Mouse (Mus musculus) liver, embryonic 13.5 days (tissue): ENCODE data around the gene E130308A19Rik. TPM values are rescaled to one million over a fixed set of nuclear protein-coding genes. Genes with fewer than 3 reads are reported as not detected.

ENCODE experiments used
- ATAC-seq: fragments of 200-750 bp; cut with Nextera tagmentation; 2 replicates; pipeline ENCODE4 v1.8.0; 2017; ENCODE audit warnings: low read depth, mild to moderate bottlenecking, moderate number of reproducible peaks, moderate library complexity
- DNase-seq: peaks from one replicate; pipeline ENCODE4 v3.0.0; 2022
- H3K27ac ChIP-seq: fragments of 300-500 bp; sonication (generic); 2 replicates; pipeline ENCODE4 v1.5.1; 2015; ENCODE audit warnings: moderate library complexity, mild to moderate bottlenecking, inconsistent platforms
- H3K27me3 ChIP-seq: fragments of 300-500 bp; sonication (generic); 2 replicates; pipeline ENCODE4 v1.6.1; 2015; ENCODE audit warnings: mild to moderate bottlenecking, inconsistent platforms
- H3K36me3 ChIP-seq: fragments of 300-500 bp; sonication (generic); 2 replicates; pipeline ENCODE4 v1.6.1; 2015; ENCODE audit warnings: mild to moderate bottlenecking, inconsistent platforms
- H3K4me1 ChIP-seq: fragments of 300-500 bp; sonication (generic); replicated peaks from 2 replicates; pipeline ENCODE4 v1.6.1; 2015; ENCODE audit warnings: inconsistent platforms
- H3K4me2 ChIP-seq: fragments of 300-500 bp; sonication (generic); 2 replicates; pipeline ENCODE4 v1.6.1; 2015; ENCODE audit warnings: inconsistent platforms, mild to moderate bottlenecking, moderate library complexity
- H3K4me3 ChIP-seq: fragments of 300-500 bp; sonication (generic); replicated peaks from 2 replicates; pipeline ENCODE4 v1.5.1; 2015; ENCODE audit warnings: mild to moderate bottlenecking, inconsistent platforms
- H3K9ac ChIP-seq: fragments of 300-500 bp; sonication (generic); 2 replicates; pipeline ENCODE4 v1.6.1; 2015; ENCODE audit warnings: mild to moderate bottlenecking, inconsistent platforms
- H3K9me3 ChIP-seq: fragments of 300-500 bp; sonication (generic); replicated peaks from 2 replicates; pipeline ENCODE4 v1.6.1; 2016; ENCODE audit warnings: inconsistent platforms
- WGBS: fragments of 180-500 bp; shearing (Covaris S2); methylation state at CpG from one replicate; pipeline ENCODE4 v1.1.7; 2015; ENCODE audit not compliant: insufficient replicate concordance; 5-methylcytosine and 5-hydroxymethylcytosine counted together
- polyA plus RNA-seq: library from polyadenylated mRNA; unstranded; fragments of >200 nt; fragmentation: Nextera tagmentation; extraction: Ambion mirVana; gene quantifications from 2 replicates; pipeline ENCODE4 v1.2.1, GENCODE M21; 2015

Gene E130308A19Rik
- polyA plus RNA-seq, 1 experiment from 2014 or later, result 8.1 TPM

- Histone ChIP-seq H3K27ac (no peak overlapping the region), H3K9ac (no peak overlapping the region), H3K4me1 (peaks cover 20% of the 10 kb centered on the region), H3K4me3 (no peak overlapping the region), H3K36me3 (no peaks in the 10 kb centered on the region), H3K4me2 (no peak overlapping the region), H3K27me3 (no peaks in the 10 kb centered on the region), H3K9me3 (no peaks in the 10 kb centered on the region)
- DNase-seq (no peak), ATAC-seq (no peak)
- WGBS, result 32% methylated on average over 3 of the region's 3 CpGs
These were observed 21.1 kb upstream of the E130308A19Rik start for GRCm38 (mm10) chr4:59604892-59605291.

GRCm38 (mm10) chr4:59605501-59605900 is 20.5 kb upstream of the E130308A19Rik start:
- Histone ChIP-seq H3K4me1 (peaks cover 20% of the 10 kb centered on the region), H3K9ac (no peak overlapping the region), H3K4me3 (no peak overlapping the region), H3K36me3 (no peaks in the 10 kb centered on the region), H3K4me2 (no peak overlapping the region), H3K9me3 (no peaks in the 10 kb centered on the region), H3K27ac (no peak overlapping the region), H3K27me3 (no peaks in the 10 kb centered on the region)
- DNase-seq, result no peak
- ATAC-seq, result no peak
- WGBS, result 95% methylated on average over 3 of the region's 3 CpGs

DNA sequence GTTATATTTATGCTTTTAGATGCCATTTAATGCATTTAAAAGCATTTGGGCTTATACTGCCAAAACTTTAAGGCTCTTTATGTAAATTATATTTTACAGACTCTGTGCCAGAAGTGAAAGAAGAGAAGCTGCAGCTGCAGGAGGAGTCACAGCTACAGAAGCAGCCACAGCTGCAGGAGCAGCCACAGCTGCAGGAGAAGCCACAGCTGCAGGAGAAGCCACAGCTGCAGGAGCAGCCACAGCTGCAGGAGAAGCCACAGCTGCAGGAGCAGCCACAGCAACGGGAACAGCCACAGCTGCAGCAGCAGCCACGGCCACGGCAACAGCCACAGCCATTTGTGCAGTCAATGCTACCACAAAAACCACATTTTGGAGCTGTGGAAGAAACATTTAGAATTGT is 15.6 kb upstream of the E130308A19Rik start:
- no peak for ATAC-seq
- Histone ChIP-seq H3K4me3 (no peak overlapping the region), H3K9ac (no peak overlapping the region), H3K27me3 (no peaks in the 10 kb centered on the region), H3K36me3 (no peaks in the 10 kb centered on the region), H3K4me2 (no peak overlapping the region), H3K27ac (no peak overlapping the region), H3K9me3 (no peaks in the 10 kb centered on the region), H3K4me1 (peaks cover 11% of the 10 kb centered on the region)
- DNase-seq, result no peak
- 31% methylated on average over 3 of the region's 3 CpGs for WGBS

DNA sequence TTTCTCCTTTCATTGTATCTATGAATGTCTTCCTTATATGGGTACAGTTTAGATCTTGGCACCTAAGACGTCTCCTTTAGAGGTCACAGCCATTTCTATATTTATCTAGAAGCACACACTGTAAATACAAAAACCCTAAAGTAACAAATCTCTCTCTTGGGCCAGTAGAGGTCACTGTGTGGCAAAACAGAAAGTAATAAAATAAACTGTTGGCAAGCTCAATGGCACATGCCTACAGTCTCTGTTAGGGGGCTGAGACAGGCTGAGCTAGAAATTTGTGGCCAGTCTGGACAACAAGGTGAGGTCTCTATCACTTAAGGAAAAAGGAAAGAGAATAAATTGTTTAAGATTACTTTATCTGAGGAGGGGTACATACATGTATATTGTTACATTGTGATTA is 11.0 kb upstream of the E130308A19Rik start:
- no peaks in the 10 kb centered on the region for H3K4me1 ChIP-seq
- no peak overlapping the region for H3K4me3 ChIP-seq
- H3K9me3 ChIP-seq, result no peaks in the 10 kb centered on the region
- no peaks in the 10 kb centered on the region for H3K36me3 ChIP-seq
- H3K27ac ChIP-seq, result no peak overlapping the region
- H3K9ac ChIP-seq, result no peak overlapping the region
- no peak overlapping the region for H3K4me2 ChIP-seq
- ATAC-seq (no peak), DNase-seq (no peak)
- 5% methylated on average over 1 of the region's 1 CpGs for WGBS
- no peaks in the 10 kb centered on the region for H3K27me3 ChIP-seq

- no peak overlapping the region for H3K9ac ChIP-seq
- peaks cover 3% of the 10 kb centered on the region for H3K4me1 ChIP-seq
- H3K4me2 ChIP-seq, result no peak overlapping the region
- no peak for DNase-seq
- 0 out of 2 replicates have a peak, but pooled peaks cover 5% of the 10 kb centered on the region for H3K9me3 ChIP-seq
- no peaks in the 10 kb centered on the region for H3K27me3 ChIP-seq
- H3K27ac ChIP-seq, result no peak overlapping the region
- 81% methylated on average over 5 of the region's 5 CpGs for WGBS
- no peaks in the 10 kb centered on the region for H3K36me3 ChIP-seq
- ATAC-seq, result no peak
- H3K4me3 ChIP-seq, result no peak overlapping the region
These were observed 6.3 kb upstream of the E130308A19Rik start for GRCm38 (mm10) chr4:59619611-59620245.

- H3K4me2 ChIP-seq, result peak overlapping the region; percentile 92
- peak; percentile 67 for ATAC-seq
- H3K27me3 ChIP-seq, result no peaks in the 10 kb centered on the region
- peak overlapping the region; percentile 98 for H3K4me3 ChIP-seq
- H3K36me3 ChIP-seq, result no peaks in the 10 kb centered on the region
- 0 out of 2 replicates have a peak, but pooled peaks cover 5% of the 10 kb centered on the region for H3K9me3 ChIP-seq
- no peak for DNase-seq
- H3K27ac ChIP-seq, result peak overlapping the region; percentile 80
- peak overlapping the region; percentile 92 for H3K9ac ChIP-seq
- 2% methylated on average over 18 of the region's 18 CpGs for WGBS
- H3K4me1 ChIP-seq, result peaks cover 46% of the 10 kb centered on the region
These were observed 374 bp upstream of the E130308A19Rik start for GRCm38 (mm10) chr4:59625676-59625997.

DNA sequence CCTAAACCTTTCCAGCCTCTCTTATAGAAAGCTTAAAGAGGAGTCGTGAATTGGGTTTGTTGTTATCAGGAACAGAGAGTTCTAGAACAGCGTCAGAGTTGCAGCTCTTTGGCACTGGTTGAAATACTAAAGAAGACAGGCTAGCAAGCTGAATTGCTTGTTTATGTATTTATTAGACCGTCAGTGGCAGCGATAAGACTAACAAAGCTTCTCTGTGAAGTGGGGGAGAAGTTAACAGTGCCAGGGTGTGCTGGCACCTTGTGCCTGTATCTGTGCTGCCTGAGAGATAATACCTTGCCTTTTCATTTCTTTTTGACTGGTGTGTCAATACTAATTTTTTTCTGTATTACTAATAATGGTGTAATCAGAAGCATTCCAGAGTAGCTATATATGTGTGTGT is 2.2 kb downstream of the E130308A19Rik start:
- H3K27me3 ChIP-seq, result no peaks in the 10 kb centered on the region
- no peak for ATAC-seq
- H3K9me3 ChIP-seq, result no peaks in the 10 kb centered on the region
- H3K4me1 ChIP-seq, result peaks cover 63% of the 10 kb centered on the region
- no peak for DNase-seq
- H3K36me3 ChIP-seq, result no peaks in the 10 kb centered on the region
- no peak overlapping the region for H3K9ac ChIP-seq
- H3K27ac ChIP-seq, result peak overlapping the region; percentile 16
- no peak overlapping the region for H3K4me3 ChIP-seq
- H3K4me2 ChIP-seq, result 0 out of 2 replicates have a peak overlapping the region, but pooled peaks have one; percentile 21
- WGBS, result 47% methylated on average over 4 of the region's 4 CpGs

DNA sequence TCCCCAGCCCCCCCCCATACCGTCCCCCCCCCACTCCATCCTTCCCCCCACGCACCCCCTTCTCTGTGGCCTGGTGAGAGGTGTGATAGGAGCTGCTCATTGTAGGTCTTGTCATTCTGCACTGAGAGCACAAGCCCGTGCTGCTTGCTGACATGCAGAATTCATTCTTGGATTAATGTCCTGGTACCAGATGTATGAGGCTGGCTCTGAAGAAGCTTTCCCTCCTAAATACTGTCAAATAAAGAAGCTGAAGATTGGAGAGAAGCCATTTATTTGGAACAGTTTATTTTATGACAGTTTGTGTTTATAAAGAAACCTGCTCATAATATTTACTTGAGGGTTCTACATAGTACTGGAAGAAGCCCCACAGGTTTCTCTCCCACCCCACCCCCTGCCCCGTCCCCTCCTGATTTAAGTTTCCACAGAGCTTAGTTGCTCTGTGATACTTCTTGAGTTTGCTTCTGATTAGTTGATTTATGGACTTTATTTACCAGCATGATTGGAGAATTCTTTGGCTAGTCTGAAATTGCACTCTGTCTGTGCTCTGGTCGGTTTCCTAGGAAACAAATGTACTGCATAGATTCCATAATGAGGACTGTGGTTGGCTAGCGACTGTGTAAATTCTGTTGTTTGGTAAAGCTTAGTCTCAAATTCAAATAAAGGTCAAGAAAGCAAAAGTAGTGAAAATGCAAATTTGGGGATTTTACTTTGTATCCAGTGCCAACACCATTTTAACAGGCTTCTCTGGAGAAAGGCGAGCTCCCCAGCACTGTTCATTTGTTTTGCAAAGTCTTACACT is 3.3 kb downstream of the E130308A19Rik start:
- Histone ChIP-seq H3K9ac (no peak overlapping the region), H3K9me3 (no peaks in the 10 kb centered on the region), H3K4me1 (peaks cover 69% of the 10 kb centered on the region), H3K4me2 (no peak overlapping the region), H3K27ac (no peak overlapping the region), H3K4me3 (no peak overlapping the region), H3K36me3 (no peaks in the 10 kb centered on the region), H3K27me3 (no peaks in the 10 kb centered on the region)
- 53% methylated on average over 7 of the region's 7 CpGs for WGBS
- DNase-seq (no peak), ATAC-seq (no peak)

GRCm38 (mm10) chr4:59630122-59630521 is 4.1 kb downstream of the E130308A19Rik start:
- H3K4me2 ChIP-seq, result peak overlapping the region; percentile 36
- H3K9ac ChIP-seq, result no peak overlapping the region
- H3K27ac ChIP-seq, result no peak overlapping the region
- H3K9me3 ChIP-seq, result no peaks in the 10 kb centered on the region
- ATAC-seq (no peak), DNase-seq (no peak)
- no peaks in the 10 kb centered on the region for H3K27me3 ChIP-seq
- H3K36me3 ChIP-seq, result no peaks in the 10 kb centered on the region
- H3K4me3 ChIP-seq, result no peak overlapping the region
- H3K4me1 ChIP-seq, result peaks cover 71% of the 10 kb centered on the region
- 46% methylated on average over 9 of the region's 9 CpGs for WGBS

DNA sequence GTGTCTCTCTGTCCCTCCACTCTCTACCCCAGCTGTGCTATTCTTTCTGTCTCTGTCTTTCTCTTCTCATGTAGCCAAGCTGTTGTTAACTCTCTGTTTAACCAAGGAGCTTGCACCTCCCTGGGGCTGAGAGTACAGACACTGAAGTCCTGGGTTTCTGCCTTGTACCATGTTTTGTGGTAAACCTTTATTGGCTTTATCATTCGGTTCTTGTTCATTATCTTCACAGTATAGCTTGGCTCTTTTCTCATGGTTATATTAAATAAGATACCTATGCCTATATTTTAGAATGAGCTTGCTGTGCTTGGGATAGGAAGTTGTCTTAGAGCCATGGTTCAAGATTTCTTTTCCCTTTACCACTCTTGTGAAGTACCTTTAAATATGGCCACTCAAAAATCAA is 8.5 kb downstream of the E130308A19Rik start:
- no peak for ATAC-seq
- no peak for DNase-seq
- Histone ChIP-seq H3K27me3 (no peaks in the 10 kb centered on the region), H3K4me2 (no peak overlapping the region), H3K36me3 (no peaks in the 10 kb centered on the region), H3K9me3 (no peaks in the 10 kb centered on the region), H3K27ac (no peak overlapping the region), H3K4me3 (no peak overlapping the region), H3K9ac (no peak overlapping the region), H3K4me1 (peaks cover 76% of the 10 kb centered on the region)
- 29% methylated on average over 1 of the region's 1 CpGs for WGBS

- no peaks in the 10 kb centered on the region for H3K27me3 ChIP-seq
- no peak overlapping the region for H3K4me3 ChIP-seq
- no peaks in the 10 kb centered on the region for H3K36me3 ChIP-seq
- ATAC-seq (peak; percentile 52; the same call in 1 of the 2 replicates), DNase-seq (no peak)
- 0 out of 2 replicates have a peak overlapping the region, but pooled peaks have one; percentile 10 for H3K9ac ChIP-seq
- H3K9me3 ChIP-seq, result no peaks in the 10 kb centered on the region
- H3K4me1 ChIP-seq, result peaks cover 87% of the 10 kb centered on the region
- no peak overlapping the region for H3K4me2 ChIP-seq
- H3K27ac ChIP-seq, result peak overlapping the region; percentile 54
These were observed 13.2 kb downstream of the E130308A19Rik start for GRCm38 (mm10) chr4:59639163-59639562.

- DNase-seq (no peak), ATAC-seq (no peak)
- Histone ChIP-seq H3K4me3 (no peak overlapping the region), H3K27ac (peak overlapping the region; percentile 39; the same call in 1 of the 2 replicates), H3K9ac (no peak overlapping the region), H3K9me3 (no peaks in the 10 kb centered on the region), H3K36me3 (no peaks in the 10 kb centered on the region), H3K27me3 (no peaks in the 10 kb centered on the region), H3K4me1 (peaks cover 82% of the 10 kb centered on the region), H3K4me2 (no peak overlapping the region)
- WGBS, result 72% methylated on average over 2 of the region's 2 CpGs
These were observed 14.7 kb downstream of the E130308A19Rik start for GRCm38 (mm10) chr4:59640720-59641119.
